ENCODE assay signal across 10 mouse cellular contexts in genomic region chr2:157474269-157474729, GRCm38 (mm10). TPM values are rescaled to one million over a fixed set of nuclear protein-coding genes. Genes with fewer than 3 reads are reported as not detected.
A peak's percentile ranks its signal among the peaks of the same experiment; 100 is the strongest.
DNase-seq lines count a peak whose midpoint lies in the region; ATAC-seq lines count a peak whose summit lies in the region.
"Had no signal": no experiment of that assay in that cellular context is flagged by ENCODE, and none has a peak within 500 bp of the region (broad histone marks: within the 10 kb centered on the region; RNA-seq: fewer than 3 reads in every experiment).

No protein-coding gene starts in this region.

- H3K27ac ChIP-seq in embryonic facial prominence, embryonic 11.5 days (replicated peaks; ENCODE audit: low read depth, low read length) = peak overlapping the region; percentile 95
- peak overlapping the region; percentile 94 for H3K27ac ChIP-seq in hindbrain, embryonic 13.5 days
- peak overlapping the region; percentile 94 for H3K27ac ChIP-seq in midbrain, embryonic 13.5 days
- H3K27ac ChIP-seq: heart, embryonic 15.5 days had no signal

- 14% methylated on average over 6 of the region's 6 CpGs for WGBS in embryonic facial prominence, embryonic 11.5 days
- 6% methylated on average over 6 of the region's 6 CpGs for WGBS in hindbrain, embryonic 13.5 days
- 5% methylated on average over 6 of the region's 6 CpGs for WGBS in midbrain, embryonic 13.5 days

- ATAC-seq in embryonic facial prominence, embryonic 11.5 days (replicated peaks; ENCODE audit: insufficient number of reproducible peaks, low FRiP score, low TSS enrichment, low read depth) = no peak
- 0 out of 2 replicates have a peak, but pooled peaks have one; percentile 4 for ATAC-seq in hindbrain, embryonic 13.5 days (ENCODE audit: low FRiP score)
- 0 out of 2 replicates have a peak, but pooled peaks have one; percentile 15 for ATAC-seq in midbrain, embryonic 13.5 days

- H3K9me3 ChIP-seq in embryonic facial prominence, embryonic 11.5 days (replicated peaks; ENCODE audit: control insufficient read depth, low read length) = no peaks in the 10 kb centered on the region
- H3K9me3 ChIP-seq in hindbrain, embryonic 13.5 days = no peaks in the 10 kb centered on the region
- no peaks in the 10 kb centered on the region for H3K9me3 ChIP-seq in midbrain, embryonic 13.5 days
- H3K9me3 ChIP-seq: heart, embryonic 15.5 days had no signal

- H3K4me2 ChIP-seq in embryonic facial prominence, embryonic 11.5 days (ENCODE audit: low read depth, low read length) = no peak overlapping the region
- no peak overlapping the region for H3K4me2 ChIP-seq in hindbrain, embryonic 13.5 days
- no peak overlapping the region for H3K4me2 ChIP-seq in midbrain, embryonic 13.5 days (replicated peaks)
- H3K4me2 ChIP-seq: heart, embryonic 15.5 days had no signal

- intact Hi-C loops in heart, postnatal 36 days (cut with DNase I) = no loop called here

- no peaks in the 10 kb centered on the region for H3K27me3 ChIP-seq in embryonic facial prominence, embryonic 11.5 days (ENCODE audit: control insufficient read depth, insufficient read depth, low read length)
- no peaks in the 10 kb centered on the region for H3K27me3 ChIP-seq in hindbrain, embryonic 13.5 days
- no peaks in the 10 kb centered on the region for H3K27me3 ChIP-seq in midbrain, embryonic 13.5 days

- peaks cover 34% of the 10 kb centered on the region for H3K4me1 ChIP-seq in embryonic facial prominence, embryonic 11.5 days (ENCODE audit: control insufficient read depth, insufficient read depth, low read length)
- peaks cover 83% of the 10 kb centered on the region for H3K4me1 ChIP-seq in hindbrain, embryonic 13.5 days (replicated peaks)
- H3K4me1 ChIP-seq in midbrain, embryonic 13.5 days (replicated peaks) = peaks cover 85% of the 10 kb centered on the region

- peak overlapping the region; percentile 56 for H3K9ac ChIP-seq in embryonic facial prominence, embryonic 11.5 days (replicated peaks; ENCODE audit: low read length)
- H3K9ac ChIP-seq in hindbrain, embryonic 13.5 days = peak overlapping the region; percentile 67
- H3K9ac ChIP-seq in midbrain, embryonic 13.5 days (replicated peaks) = peak overlapping the region; percentile 60
- H3K9ac ChIP-seq: heart, embryonic 15.5 days had no signal

- peak; percentile 57 for DNase-seq in embryo, embryonic 10 days (ENCODE audit: low spot score)
- DNase-seq in embryo, embryonic 9.5 days (ENCODE audit: extremely low spot score) = no peak
- peak; percentile 61 for DNase-seq in embryonic facial prominence, embryonic 11.5 days (ENCODE audit: low spot score)
- no peak for DNase-seq in testis, postnatal 14 days (ENCODE audit: low spot score)
- no peak for DNase-seq in adrenal gland, postnatal 4 days (ENCODE audit: low spot score in 2 of 2)
- DNase-seq in heart, postnatal 36 days = no peak
- DNase-seq: lung, adult 2 months had no signal

- peaks cover 6% of the 10 kb centered on the region for H3K36me3 ChIP-seq in embryonic facial prominence, embryonic 11.5 days (replicated peaks; ENCODE audit: control insufficient read depth, insufficient read depth, low read depth, low read length)
- peaks cover 25% of the 10 kb centered on the region for H3K36me3 ChIP-seq in hindbrain, embryonic 13.5 days
- H3K36me3 ChIP-seq in midbrain, embryonic 13.5 days = peaks cover 27% of the 10 kb centered on the region
- H3K36me3 ChIP-seq: heart, embryonic 15.5 days had no signal

- no peak overlapping the region for H3K4me3 ChIP-seq in embryonic facial prominence, embryonic 11.5 days (ENCODE audit: low read depth, low read length)
- no peak overlapping the region for H3K4me3 ChIP-seq in hindbrain, embryonic 13.5 days
- no peak overlapping the region for H3K4me3 ChIP-seq in midbrain, embryonic 13.5 days (replicated peaks)
- H3K4me3 ChIP-seq: heart, embryonic 15.5 days had no signal

RNA-seq across cellular contexts. Expression of gene Src, which starts 56.1 kb away (rescaled TPM):
- polyA plus RNA-seq in embryonic facial prominence, embryonic 11.5 days (2014; fragmentation: Nextera tagmentation; extraction: Ambion mirVana) = 13.9 and 16.4 TPM in 2 replicates
- polyA plus RNA-seq in hindbrain, embryonic 13.5 days (2015; fragmentation: Nextera tagmentation; extraction: Ambion mirVana) = 31.3 and 31.8 TPM in 2 replicates
- polyA plus RNA-seq in midbrain, embryonic 13.5 days (2015; fragmentation: Nextera tagmentation; extraction: Ambion mirVana) = 31.6 and 39.1 TPM in 2 replicates
- 10 to 100 TPM; 34.0 to 36.7 TPM for total RNA-seq in adrenal gland, postnatal 4 days (2021)
- 1 to 10 TPM; 3.4 to 4.9 TPM for total RNA-seq in heart, postnatal 36 days (2021)

Comparison
In these comparisons a context has a peak if more than half of its experiments do, and no peak if none do; other contexts are left out.
1. DNase-seq: peak in embryo, embryonic 10 days (single experiment) and embryonic facial prominence, embryonic 11.5 days (single experiment); none in embryo, embryonic 9.5 days (single experiment), testis, postnatal 14 days (single experiment), adrenal gland, postnatal 4 days (0 of 2) and heart, postnatal 36 days (0 of 2).
2. Peak in every context shown above with its lines, with median percentiles within 50 percentile points of each other: H3K27ac ChIP-seq and H3K9ac ChIP-seq.